Mouse (Mus musculus) kidney, adult 18-20 months (tissue): ENCODE measurements at regions not wholly inside any gene's neighbourhood (a gene's known extent, or its start where the extent isn't known, plus 50 kb on each side); places are given as distances from the start of the nearest gene placed in this dataset.

Experiments
- DNase-seq: peaks from one replicate; pipeline ENCODE4 v3.0.0; 2021

- DNase-seq: no peak
Measured at GRCm38 (mm10) chr8:8745615-8746285, 55.4 kb upstream of the Arglu1 start.
